Mouse (Mus musculus): ENCODE data around the gene 5031410I06Rik.
"Not testable (repeated sequence)": the region's sequence is repeated elsewhere in the genome, so short reads cannot be mapped to it uniquely, and the experiment has no call there.

5031410I06Rik gene

DNA sequence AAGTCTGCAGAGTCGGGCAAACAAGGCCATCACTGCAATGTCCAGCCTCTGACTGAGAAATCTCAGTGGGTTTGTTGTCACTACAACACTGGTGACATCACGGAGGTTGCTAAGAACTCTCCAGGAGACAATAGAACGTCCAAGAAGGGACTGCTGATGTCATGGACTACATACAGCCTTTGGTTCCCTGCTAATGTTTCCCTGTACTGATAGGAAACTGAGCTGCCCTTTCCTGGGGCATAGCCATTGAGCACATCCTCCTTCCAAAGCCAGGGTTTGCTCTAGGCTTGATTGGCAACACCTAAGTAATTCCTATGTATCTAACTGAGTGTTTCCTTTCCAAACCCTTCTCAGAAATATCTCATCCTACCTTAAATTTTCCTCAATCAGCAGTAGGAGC, at the start of gene 5031410I06Rik:
Gene 5031410I06Rik (minus strand): TSS at position 101 of the 400 bp plus-strand sequence.
- DNase-seq (ENCODE audit: low read depth, low spot score); H3K36me3 ChIP-seq (ENCODE audit: control insufficient read depth, insufficient read depth, low read length, poor library complexity, severe bottlenecking); H3K27me3 ChIP-seq (ENCODE audit: control insufficient read depth, insufficient read depth, low read length, poor library complexity, severe bottlenecking): not testable (repeated sequence)

DNA sequence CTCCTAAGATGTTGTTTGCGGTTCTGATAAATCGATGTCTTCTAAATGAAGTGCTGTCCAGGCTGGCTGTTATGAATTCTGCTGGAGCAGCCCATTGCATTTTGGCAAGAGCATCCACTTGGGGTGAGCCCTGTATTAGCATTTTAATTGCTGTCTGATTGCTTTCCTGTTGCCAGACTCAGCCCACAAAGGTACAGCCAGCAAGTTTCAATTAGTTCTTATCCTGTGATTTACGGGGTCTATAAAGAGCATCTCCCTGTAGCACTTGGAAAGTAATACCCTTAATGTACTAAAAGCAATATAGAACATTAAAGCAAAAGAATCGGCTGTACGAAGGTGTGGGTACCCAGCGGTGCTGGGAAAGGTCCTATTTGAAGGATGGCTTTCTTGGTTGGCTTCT, 37.7 kb upstream of the 5031410I06Rik start:
- no peaks in the 10 kb centered on the region for H3K27me3 ChIP-seq (ENCODE audit: control insufficient read depth, insufficient read depth, low read length, poor library complexity, severe bottlenecking)
- no peaks in the 10 kb centered on the region for H3K36me3 ChIP-seq (ENCODE audit: control insufficient read depth, insufficient read depth, low read length, poor library complexity, severe bottlenecking)
- DNase-seq (ENCODE audit: low read depth, low spot score) = no peak

DNA sequence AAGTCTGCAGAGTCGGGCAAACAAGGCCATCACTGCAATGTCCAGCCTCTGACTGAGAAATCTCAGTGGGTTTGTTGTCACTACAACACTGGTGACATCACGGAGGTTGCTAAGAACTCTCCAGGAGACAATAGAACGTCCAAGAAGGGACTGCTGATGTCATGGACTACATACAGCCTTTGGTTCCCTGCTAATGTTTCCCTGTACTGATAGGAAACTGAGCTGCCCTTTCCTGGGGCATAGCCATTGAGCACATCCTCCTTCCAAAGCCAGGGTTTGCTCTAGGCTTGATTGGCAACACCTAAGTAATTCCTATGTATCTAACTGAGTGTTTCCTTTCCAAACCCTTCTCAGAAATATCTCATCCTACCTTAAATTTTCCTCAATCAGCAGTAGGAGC, 16.2 kb upstream of the 5031410I06Rik start, which contains the start of gene Gm10220:
Gene Gm10220 (minus strand): TSS at position 101 of the 400 bp plus-strand sequence.
- not testable (repeated sequence) for H3K36me3 ChIP-seq (ENCODE audit: control insufficient read depth, insufficient read depth, low read length, poor library complexity, severe bottlenecking); H3K27me3 ChIP-seq (ENCODE audit: control insufficient read depth, insufficient read depth, low read length, poor library complexity, severe bottlenecking); DNase-seq (ENCODE audit: low read depth, low spot score)

DNA sequence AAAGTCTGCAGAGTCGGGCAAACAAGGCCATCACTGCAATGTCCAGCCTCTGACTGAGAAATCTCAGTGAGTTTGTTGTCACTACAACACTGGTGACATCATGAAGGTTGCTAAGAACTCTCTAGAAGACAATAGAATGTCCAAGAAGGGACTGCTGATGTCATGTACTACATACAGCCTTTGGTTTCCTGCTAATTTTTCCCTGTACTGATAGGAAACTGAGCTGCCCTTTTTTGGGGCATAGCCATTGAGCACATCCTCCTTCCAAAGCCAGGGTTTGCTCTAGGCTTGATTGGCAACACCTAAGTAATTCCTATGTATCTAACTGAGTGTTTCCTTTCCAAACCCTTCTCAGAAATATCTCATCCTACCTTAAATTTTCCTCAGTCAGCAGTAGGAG, 16.0 kb downstream of the 5031410I06Rik start, which contains the start of gene Gm10471:
Gene Gm10471 (minus strand): TSS at position 101 of the 400 bp plus-strand sequence.
- not testable (repeated sequence) for H3K36me3 ChIP-seq (ENCODE audit: control insufficient read depth, insufficient read depth, low read length, poor library complexity, severe bottlenecking); H3K27me3 ChIP-seq (ENCODE audit: control insufficient read depth, insufficient read depth, low read length, poor library complexity, severe bottlenecking); DNase-seq (ENCODE audit: low read depth, low spot score)

DNA sequence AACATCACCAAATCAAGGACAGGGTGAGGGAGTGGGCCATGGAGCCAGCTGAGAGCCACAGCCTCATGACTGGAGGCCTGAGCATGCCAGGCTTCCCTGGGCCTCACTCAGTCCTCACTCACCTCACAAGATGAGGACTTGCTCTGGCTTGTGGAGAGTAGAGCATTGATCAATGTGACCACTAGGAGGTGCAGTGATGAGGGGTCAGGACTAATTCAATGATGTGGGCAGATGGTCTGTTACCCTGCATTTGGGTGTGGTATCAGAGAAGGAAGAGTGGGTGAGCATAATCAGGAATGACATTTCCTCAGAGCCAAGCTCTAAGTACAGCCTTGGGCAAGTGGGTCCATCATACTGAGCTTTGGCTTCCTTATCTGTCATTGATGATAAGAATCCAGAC, 26.1 kb downstream of the 5031410I06Rik start:
- DNase-seq (ENCODE audit: low read depth, low spot score); H3K27me3 ChIP-seq (ENCODE audit: control insufficient read depth, insufficient read depth, low read length, poor library complexity, severe bottlenecking); H3K36me3 ChIP-seq (ENCODE audit: control insufficient read depth, insufficient read depth, low read length, poor library complexity, severe bottlenecking): not testable (repeated sequence)

DNA sequence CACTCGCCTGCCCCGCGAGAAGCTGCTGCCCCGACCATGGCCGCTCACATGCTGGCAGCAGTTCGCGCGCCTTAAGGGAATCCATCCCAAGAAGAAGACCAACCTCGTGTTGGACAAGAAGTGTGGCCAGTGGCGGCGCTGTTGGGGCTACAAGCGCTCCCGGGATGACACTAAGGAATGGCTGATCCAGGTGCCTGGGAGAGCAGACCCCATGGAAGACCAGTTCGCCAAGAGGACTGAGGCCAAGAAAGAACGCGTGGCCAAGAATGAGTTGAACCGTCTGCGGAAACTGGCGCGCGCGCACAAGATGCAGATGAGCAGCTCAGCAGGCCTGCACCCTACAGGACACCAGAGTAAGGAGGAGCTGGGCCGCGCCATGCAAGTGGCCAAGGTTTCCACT, 34.4 kb downstream of the 5031410I06Rik start:
- no peaks in the 10 kb centered on the region for H3K27me3 ChIP-seq (ENCODE audit: control insufficient read depth, insufficient read depth, low read length, poor library complexity, severe bottlenecking)
- no peaks in the 10 kb centered on the region for H3K36me3 ChIP-seq (ENCODE audit: control insufficient read depth, insufficient read depth, low read length, poor library complexity, severe bottlenecking)
- no peak for DNase-seq (ENCODE audit: low read depth, low spot score)

DNA sequence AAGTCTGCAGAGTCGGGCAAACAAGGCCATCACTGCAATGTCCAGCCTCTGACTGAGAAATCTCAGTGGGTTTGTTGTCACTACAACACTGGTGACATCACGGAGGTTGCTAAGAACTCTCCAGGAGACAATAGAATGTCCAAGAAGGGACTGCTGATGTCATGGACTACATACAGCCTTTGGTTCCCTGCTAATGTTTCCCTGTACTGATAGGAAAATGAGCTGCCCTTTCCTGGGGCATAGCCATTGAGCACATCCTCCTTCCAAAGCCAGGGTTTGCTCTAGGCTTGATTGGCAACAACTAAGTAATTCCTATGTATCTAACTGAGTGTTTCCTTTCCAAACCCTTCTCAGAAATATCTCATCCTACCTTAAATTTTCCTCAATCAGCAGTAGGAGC, 46.7 kb downstream of the 5031410I06Rik start, which contains the start of gene Gm7347:
Gene Gm7347 (minus strand): TSS at position 101 of the 400 bp plus-strand sequence.
- DNase-seq (ENCODE audit: low read depth, low spot score); H3K36me3 ChIP-seq (ENCODE audit: control insufficient read depth, insufficient read depth, low read length, poor library complexity, severe bottlenecking); H3K27me3 ChIP-seq (ENCODE audit: control insufficient read depth, insufficient read depth, low read length, poor library complexity, severe bottlenecking): not testable (repeated sequence)
